Mouse (Mus musculus): ENCODE measurements around the gene Ilf2. TPM values are rescaled to one million over a fixed set of nuclear protein-coding genes. Genes with fewer than 3 reads are reported as not detected.

Gene Ilf2
- polyA plus RNA-seq, 2 experiments from 2014 or later, result 99.7 to 101 TPM

GRCm38 (mm10) chr3:90509747-90510123 lies 33.8 kb downstream of the Ilf2 start:
- ATAC-seq, result peak; percentile 22

- no peak for ATAC-seq
These were observed 36.4 kb downstream of the Ilf2 start for GRCm38 (mm10) chr3:90512276-90512675.

DNA sequence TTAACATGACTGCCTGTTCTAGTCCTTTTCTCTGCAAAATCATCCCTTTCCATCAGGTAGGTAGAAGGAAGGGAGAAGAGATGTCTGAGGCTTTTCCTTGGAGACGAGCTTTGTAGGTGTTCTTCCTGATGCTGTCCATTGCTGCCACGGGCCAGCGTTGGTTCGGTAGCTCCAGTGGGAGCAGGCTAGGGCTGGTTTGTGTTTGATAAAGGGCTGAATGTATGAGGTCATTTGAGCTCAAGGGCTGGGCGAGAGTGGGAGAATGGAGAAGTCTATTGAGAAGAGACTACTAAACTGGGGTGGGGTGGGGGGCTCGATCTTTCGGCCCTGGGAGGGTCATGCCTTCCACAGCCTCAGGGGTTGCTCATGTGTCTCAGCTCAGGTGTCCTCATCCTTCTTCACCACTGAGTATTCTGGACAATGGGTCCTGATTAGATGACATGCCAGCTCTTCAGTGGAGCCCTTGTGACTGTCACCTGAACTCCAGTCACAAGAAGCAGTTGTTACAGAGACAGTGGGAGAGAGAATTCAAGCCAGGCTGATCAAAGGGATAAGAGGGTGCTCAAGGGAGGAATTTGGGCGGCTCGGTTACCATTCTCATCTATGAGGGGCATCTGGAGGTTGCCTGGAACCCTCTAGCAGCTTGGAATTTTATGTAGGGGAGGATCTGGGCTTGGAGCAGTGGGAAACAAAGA lies 37.2 kb downstream of the Ilf2 start:
- no peak for ATAC-seq

GRCm38 (mm10) chr3:90513796-90514590 lies 38.1 kb downstream of the Ilf2 start, which contains the start of the genes S100a1 and S100a13:
TSS of gene S100a1 (minus strand) at chr3:90514392.
TSS of gene S100a13 (plus strand) at chr3:90514435.
- peak; percentile 16 for ATAC-seq

GRCm38 (mm10) chr3:90514691-90515090 lies 38.8 kb downstream of the Ilf2 start:
- ATAC-seq, result peak; percentile 91

GRCm38 (mm10) chr3:90515242-90515641 lies 39.3 kb downstream of the Ilf2 start:
- no peak for ATAC-seq

DNA sequence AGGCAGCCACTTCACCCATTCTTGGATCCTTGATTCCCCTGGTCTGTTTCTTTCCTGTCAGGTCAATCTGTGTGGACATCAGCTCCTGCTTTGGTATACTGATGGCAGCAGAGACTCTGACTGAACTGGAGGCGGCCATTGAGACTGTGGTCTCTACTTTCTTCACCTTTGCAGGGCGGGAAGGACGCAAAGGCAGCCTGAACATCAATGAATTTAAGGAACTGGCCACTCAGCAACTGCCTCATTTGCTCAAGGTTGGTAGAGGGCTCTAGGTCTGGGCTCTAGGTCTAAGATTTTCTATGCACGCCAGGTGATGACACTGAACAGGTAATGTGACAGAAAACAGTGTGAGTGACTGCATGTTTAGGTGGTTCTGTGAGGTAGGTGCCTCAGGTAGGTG lies 39.9 kb downstream of the Ilf2 start:
- no peak for ATAC-seq

DNA sequence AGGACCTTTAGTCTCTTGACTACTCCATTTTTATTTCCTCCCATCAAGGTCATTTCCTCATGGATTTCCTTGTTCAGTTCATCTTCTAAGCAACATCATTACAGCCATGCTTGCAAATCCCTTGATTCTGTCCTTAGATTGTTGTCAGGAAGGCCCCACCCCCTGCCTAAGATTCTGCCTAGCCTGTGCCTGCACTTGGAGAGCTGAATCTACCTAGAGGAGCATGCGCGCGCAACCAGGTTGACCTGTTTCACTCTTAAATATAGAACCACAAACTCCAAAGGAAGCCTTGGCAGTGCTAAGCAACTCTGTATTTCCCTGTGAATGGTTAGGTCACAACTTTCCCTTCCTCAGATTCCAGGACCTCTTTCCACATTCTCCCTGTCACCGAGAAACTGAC lies 41.8 kb downstream of the Ilf2 start:
- no peak for ATAC-seq

- ATAC-seq, result peak; percentile 75
These were observed 49.5 kb downstream of the Ilf2 start for GRCm38 (mm10) chr3:90525421-90525820.

DNA sequence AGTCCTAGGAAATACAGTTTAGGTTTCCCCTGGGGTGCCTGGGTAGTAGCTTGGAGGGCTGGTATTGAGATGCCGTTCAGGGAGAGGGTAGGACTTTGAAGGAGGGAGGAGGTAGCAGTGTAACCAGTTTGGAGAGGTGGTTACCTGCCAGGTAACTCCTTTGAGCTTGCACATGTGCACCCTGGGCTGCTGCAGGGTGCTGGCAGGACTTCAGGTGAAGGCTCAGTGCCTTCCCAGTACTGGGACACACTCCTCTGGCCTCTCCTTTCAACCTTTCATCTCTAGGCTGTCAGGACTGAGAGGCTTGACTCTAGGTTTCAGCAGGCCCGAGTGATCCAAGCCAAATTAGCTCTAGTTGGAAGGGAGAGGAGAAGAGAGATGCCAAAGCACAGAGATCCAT lies 50.1 kb downstream of the Ilf2 start:
- no peak for ATAC-seq

DNA sequence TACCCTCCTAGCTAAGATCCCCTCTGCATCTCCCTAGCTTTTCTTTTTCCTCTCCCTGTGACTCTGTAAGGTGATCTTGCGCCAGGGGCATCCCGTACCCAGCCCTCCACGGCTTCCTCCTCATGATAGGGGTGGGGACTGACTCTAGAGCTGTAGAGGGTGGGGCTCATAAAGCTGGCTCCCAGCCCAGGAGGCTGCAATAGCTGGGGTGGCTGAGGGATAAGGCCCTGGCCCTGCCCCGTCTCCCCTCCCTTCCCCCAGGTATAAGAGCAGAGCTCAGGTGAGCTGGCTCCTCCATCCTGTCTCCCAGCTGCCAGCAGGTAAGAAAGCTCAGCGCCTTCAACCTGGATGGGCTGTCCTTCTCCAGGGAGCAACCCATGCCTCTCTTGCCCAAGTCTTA lies 50.7 kb downstream of the Ilf2 start, which contains the start of gene S100a14:
Gene S100a14 (plus strand): TSS at position 277 of the 400 bp plus-strand sequence.
- ATAC-seq, result no peak

- no peak for ATAC-seq
These were observed 51.5 kb downstream of the Ilf2 start for GRCm38 (mm10) chr3:90527291-90527873.

DNA sequence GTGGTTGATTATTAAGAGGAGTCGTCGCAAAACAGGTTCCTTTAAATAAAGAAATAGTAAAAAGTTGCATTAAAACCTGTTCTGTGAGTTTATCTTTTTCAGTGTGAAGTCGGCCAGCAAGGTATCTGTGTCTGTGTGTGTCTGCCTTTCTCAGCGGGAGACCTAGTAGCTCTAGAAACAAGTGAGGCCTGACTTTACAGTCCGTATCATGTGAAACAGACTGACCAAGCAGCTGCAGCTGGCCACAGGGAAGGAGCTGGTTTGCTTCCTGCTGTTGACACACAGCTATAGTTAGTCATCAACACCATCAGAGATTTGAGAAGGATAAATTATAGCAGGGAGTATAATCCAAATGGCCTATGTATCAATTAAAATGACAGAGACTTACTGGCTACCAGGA lies 55.8 kb downstream of the Ilf2 start:
- ATAC-seq, result no peak

- ATAC-seq, result no peak
These were observed 59.5 kb downstream of the Ilf2 start for GRCm38 (mm10) chr3:90535446-90535845.

DNA sequence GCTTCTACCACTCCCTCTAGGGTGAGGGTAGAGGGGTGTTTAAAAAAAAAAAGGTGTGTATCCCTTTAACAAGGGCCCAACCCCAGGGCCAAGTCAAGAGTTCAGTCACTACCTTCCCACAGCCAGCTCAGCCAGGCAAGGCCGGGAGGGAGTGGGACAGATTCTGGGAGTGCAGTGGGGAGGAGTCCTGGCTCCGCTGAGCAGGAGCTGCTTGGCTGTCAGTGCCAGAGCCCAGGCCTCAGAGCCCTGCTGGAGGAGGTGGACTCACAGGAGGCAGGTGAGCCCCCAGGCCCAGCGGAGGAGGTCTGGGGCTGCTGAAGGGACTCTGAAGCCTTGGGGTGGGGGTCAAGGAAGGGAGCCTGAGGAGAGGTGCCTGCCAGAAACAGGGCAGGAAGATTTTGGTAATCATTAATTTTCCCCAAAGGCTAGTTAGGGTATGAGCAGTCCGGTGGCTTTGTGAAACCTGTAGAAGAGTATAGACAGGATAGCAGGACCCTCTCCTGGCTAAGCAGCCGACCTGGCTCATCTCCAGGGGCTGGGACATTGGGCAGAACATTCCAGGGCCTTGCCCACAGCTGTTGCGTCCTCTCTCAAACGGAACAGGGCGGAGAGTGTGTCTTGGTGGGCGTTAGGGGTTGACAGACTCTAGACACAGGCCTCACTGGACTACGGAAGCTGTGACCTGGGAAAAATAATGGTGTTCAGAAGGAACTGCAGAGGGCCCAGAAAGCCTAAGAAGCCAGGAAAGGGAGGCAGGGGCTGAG lies 61.4 kb downstream of the Ilf2 start, which contains the start of gene S100a16:
Gene S100a16 (plus strand): TSS at position 114 of the 764 bp plus-strand sequence.
- no peak for ATAC-seq

GRCm38 (mm10) chr3:90537905-90538296 lies 62.0 kb downstream of the Ilf2 start:
- no peak for ATAC-seq

Other genes starting within 250 kb of the Ilf2 start
- gene Jtb, start 244.5 kb upstream of the Ilf2 start, polyA plus RNA-seq (2017; shearing (Covaris generic)), result 10 to 100 TPM; 74.8 to 85.6 TPM
- gene Creb3l4, start 232.6 kb upstream of the Ilf2 start, polyA plus RNA-seq (2017; shearing (Covaris generic)), result not detected
- gene Slc39a1, start 228.0 kb upstream of the Ilf2 start, polyA plus RNA-seq (2017; shearing (Covaris generic)), result 10 to 100 TPM; 48.5 to 65.9 TPM
- 10 to 100 TPM; 33.2 to 42.9 TPM for gene Crtc2, start 222.0 kb upstream of the Ilf2 start, polyA plus RNA-seq (2017; shearing (Covaris generic))
- gene Dennd4b, start 210.9 kb upstream of the Ilf2 start, polyA plus RNA-seq (2017; shearing (Covaris generic)), result 10 to 100 TPM; 15.8 to 25.5 TPM
- 10 to 100 TPM; 20.3 to 21.3 TPM for gene Gatad2b, start 182.9 kb upstream of the Ilf2 start, polyA plus RNA-seq (2017; shearing (Covaris generic))
- gene Slc27a3, start 86.2 kb upstream of the Ilf2 start, polyA plus RNA-seq (2017; shearing (Covaris generic)), result under 1 TPM in 1 of 2 experiments, not detected in 1; 0.21 TPM
- 10 to 100 TPM; 13.8 to 17.2 TPM for gene Ints3, start 42.5 kb upstream of the Ilf2 start, polyA plus RNA-seq (2017; shearing (Covaris generic))
- not detected for gene Npr1, start 10.3 kb upstream of the Ilf2 start, polyA plus RNA-seq (2017; shearing (Covaris generic))
- 10 to 100 TPM; 48.3 to 56.3 TPM for gene Snapin, start 14.9 kb downstream of the Ilf2 start, polyA plus RNA-seq (2017; shearing (Covaris generic))
- gene Chtop, start 33.4 kb downstream of the Ilf2 start, polyA plus RNA-seq (2017; shearing (Covaris generic)), result 10 to 100 TPM; 43.5 to 67.8 TPM
- gene S100a1, start 38.3 kb downstream of the Ilf2 start, polyA plus RNA-seq (2017; shearing (Covaris generic)), result 1 to 10 TPM; 5.6 to 6.6 TPM
- gene S100a13, start 38.3 kb downstream of the Ilf2 start, polyA plus RNA-seq (2017; shearing (Covaris generic)), result 100 to 1,000 TPM; 235 to 298 TPM
- under 1 TPM in 1 of 2 experiments, not detected in 1; 0.47 TPM for gene S100a14, start 50.7 kb downstream of the Ilf2 start, polyA plus RNA-seq (2017; shearing (Covaris generic))
- not detected for gene S100a16, start 61.1 kb downstream of the Ilf2 start, polyA plus RNA-seq (2017; shearing (Covaris generic))
- gene S100a3, start 84.5 kb downstream of the Ilf2 start, polyA plus RNA-seq (2017; shearing (Covaris generic)), result 1 to 10 TPM; 2.6 to 3.2 TPM
- not detected for gene S100a2, start 114.1 kb downstream of the Ilf2 start, polyA plus RNA-seq (2017; shearing (Covaris generic))
- gene Gm42674, start 125.8 kb downstream of the Ilf2 start, polyA plus RNA-seq (2017; shearing (Covaris generic)), result not detected
- 100 to 1,000 TPM; 152 to 248 TPM for gene S100a4, start 127.6 kb downstream of the Ilf2 start, polyA plus RNA-seq (2017; shearing (Covaris generic))
- not detected for gene S100a5, start 132.4 kb downstream of the Ilf2 start, polyA plus RNA-seq (2017; shearing (Covaris generic))
- 100 to 1,000 TPM; 548 to 785 TPM for gene S100a6, start 136.8 kb downstream of the Ilf2 start, polyA plus RNA-seq (2017; shearing (Covaris generic))
- gene S100a7a, start 177.9 kb downstream of the Ilf2 start, polyA plus RNA-seq (2017; shearing (Covaris generic)), result not detected
- 1 to 10 TPM in 1 of 2 experiments, not detected in 1; 1.8 TPM for gene S100a8, start 192.9 kb downstream of the Ilf2 start, polyA plus RNA-seq (2017; shearing (Covaris generic))
- 1 to 10 TPM in 1 of 2 experiments, not detected in 1; 1.3 TPM for gene S100a9, start 219.6 kb downstream of the Ilf2 start, polyA plus RNA-seq (2017; shearing (Covaris generic))